Mouse (Mus musculus): ENCODE data around the gene Dnajc5. TPM values are rescaled to one million over a fixed set of nuclear protein-coding genes. Genes with fewer than 3 reads are reported as not detected.
A peak's percentile ranks its signal among the peaks of the same experiment; 100 is the strongest.

Dnajc5 gene
- total and polyA plus RNA-seq, 2 experiments from 2014 or later: 72.6 to 190 TPM

DNA sequence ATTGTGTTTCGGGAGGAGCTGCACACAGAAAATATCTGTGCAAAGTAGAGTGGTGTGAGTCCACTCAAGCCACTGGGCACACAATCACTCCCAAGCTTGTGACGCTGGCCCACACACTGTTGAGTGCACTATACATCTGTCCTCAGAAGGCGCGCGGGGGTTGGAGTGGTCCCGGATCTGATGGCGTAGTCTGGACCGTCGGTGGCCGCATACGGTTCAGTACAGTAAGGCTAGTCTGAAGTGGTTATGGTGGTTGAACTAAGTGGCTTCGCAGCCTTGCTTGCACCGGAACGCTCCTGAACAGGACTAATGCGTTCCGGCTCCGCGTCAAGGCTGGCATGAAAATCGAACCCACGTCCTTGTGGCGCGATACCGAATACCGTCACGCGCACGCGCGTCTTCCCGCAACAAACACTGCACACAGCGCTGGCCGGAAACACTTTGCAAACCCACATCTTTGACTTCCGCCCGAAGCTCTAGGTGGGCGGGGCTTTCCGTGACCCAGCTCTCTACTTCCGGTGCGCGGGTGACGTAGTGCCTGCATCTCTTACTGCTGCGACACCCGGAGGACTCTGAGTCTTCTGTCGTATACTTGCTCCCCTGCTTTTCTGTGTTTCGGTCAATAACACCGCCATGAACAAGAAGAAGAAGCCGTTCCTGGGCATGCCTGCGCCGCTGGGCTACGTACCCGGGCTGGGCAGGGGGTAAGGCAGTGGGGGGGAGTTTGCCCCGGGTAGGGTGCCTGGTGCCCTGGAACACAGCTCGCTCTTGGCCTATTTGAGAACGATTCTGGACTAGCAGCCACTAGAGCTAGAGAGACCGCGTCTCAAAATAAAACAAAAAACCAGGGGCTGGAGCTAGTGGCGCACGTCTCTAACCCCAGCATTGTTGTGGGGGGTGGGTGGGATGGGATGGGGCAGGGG lies 80.8 kb downstream of the Dnajc5 start:
- no peaks in the 10 kb centered on the region for H3K27me3 ChIP-seq (ENCODE audit: control insufficient read depth, insufficient read depth, low read length)
- WGBS: 1% methylated on average over 57 of the region's 57 CpGs
- H3K4me2 ChIP-seq (ENCODE audit: low read depth, low read length): peak overlapping the region; percentile 94
- TF ChIP-seq EP300 (IDR thresholded peaks at IDR 0.05; ENCODE audit: low read depth) (no peak), CTCF (IDR thresholded peaks at IDR 0.05; ENCODE audit: low read depth) (no peak)
- ATAC-seq (ENCODE audit: insufficient read depth, low read depth): peak; percentile 96
- no peaks in the 10 kb centered on the region for H3K9me3 ChIP-seq (replicated peaks; ENCODE audit: control insufficient read depth, low read length)
- peak overlapping the region; percentile 93 for H3K9ac ChIP-seq (replicated peaks; ENCODE audit: low read depth, low read length)
- peaks cover 23% of the 10 kb centered on the region for H3K4me1 ChIP-seq (ENCODE audit: control insufficient read depth, insufficient read depth)
- H3K36me3 ChIP-seq (replicated peaks; ENCODE audit: control insufficient read depth, insufficient read depth, low read length): no peaks in the 10 kb centered on the region
- H3K4me3 ChIP-seq (ENCODE audit: low read depth, low read length): peak overlapping the region; percentile 90
- H3K27ac ChIP-seq (ENCODE audit: low read depth): peak overlapping the region; percentile 85
- peak; percentile 97 for DNase-seq (ENCODE audit: low spot score)

DNA sequence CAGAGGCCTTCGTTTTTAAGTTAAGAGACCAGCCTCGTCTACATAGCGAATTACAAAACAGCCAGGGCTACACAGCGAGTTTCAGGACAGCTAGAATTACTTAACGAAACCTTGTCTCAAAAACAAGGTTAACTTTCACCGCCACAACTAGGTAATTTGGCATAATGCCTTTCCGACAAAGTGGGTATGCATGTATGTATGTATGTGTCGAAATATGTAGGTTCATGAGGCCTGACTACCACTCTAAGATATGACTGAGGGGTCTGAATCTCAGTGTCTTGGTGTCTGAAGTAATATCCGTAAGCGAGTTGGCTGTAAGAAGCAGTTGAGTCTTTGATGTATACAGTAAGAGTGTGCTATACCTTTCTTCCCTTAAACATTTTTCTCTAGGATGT lies 81.5 kb downstream of the Dnajc5 start:
- Histone ChIP-seq H3K4me2 (ENCODE audit: low read depth, low read length) (peak overlapping the region; percentile 94), H3K27me3 (ENCODE audit: control insufficient read depth, insufficient read depth, low read length) (no peaks in the 10 kb centered on the region), H3K9me3 (replicated peaks; ENCODE audit: control insufficient read depth, low read length) (no peaks in the 10 kb centered on the region), H3K4me3 (ENCODE audit: low read depth, low read length) (peak overlapping the region; percentile 90), H3K9ac (replicated peaks; ENCODE audit: low read depth, low read length) (peak overlapping the region; percentile 93), H3K4me1 (ENCODE audit: control insufficient read depth, insufficient read depth) (peaks cover 23% of the 10 kb centered on the region), H3K27ac (ENCODE audit: low read depth) (peak overlapping the region; percentile 85), H3K36me3 (replicated peaks; ENCODE audit: control insufficient read depth, insufficient read depth, low read length) (no peaks in the 10 kb centered on the region)
- ATAC-seq (ENCODE audit: insufficient read depth, low read depth): no peak
- 24% methylated on average over 10 of the region's 10 CpGs for WGBS
- TF ChIP-seq EP300 (IDR thresholded peaks at IDR 0.05; ENCODE audit: low read depth) (no peak), CTCF (IDR thresholded peaks at IDR 0.05; ENCODE audit: low read depth) (no peak)
- DNase-seq (ENCODE audit: low spot score): no peak

DNA sequence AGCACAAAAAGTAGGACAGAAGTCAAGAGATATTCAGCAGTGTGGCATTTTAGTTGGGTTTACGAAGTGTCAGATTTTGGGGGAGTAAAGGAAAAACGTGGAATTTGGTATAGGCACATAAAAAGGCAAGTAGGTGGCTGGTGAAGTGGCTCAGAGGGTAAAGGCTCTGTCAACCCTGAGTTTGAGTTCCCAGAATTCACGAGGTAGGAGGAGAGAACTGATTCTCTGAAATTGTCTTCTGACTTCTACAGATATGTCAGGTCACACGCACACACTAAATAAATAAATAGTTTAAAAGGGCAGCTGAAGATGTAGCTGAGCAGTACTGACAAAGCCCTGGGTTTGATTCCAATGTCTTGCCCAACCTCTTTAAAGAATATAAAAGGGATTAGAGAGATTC lies 82.1 kb downstream of the Dnajc5 start:
- 74% methylated on average over 4 of the region's 4 CpGs for WGBS
- Histone ChIP-seq H3K4me2 (ENCODE audit: low read depth, low read length) (peak overlapping the region; percentile 94; the same call in 1 of the 2 replicates), H3K27ac (ENCODE audit: low read depth) (no peak overlapping the region), H3K9ac (replicated peaks; ENCODE audit: low read depth, low read length) (no peak overlapping the region), H3K27me3 (ENCODE audit: control insufficient read depth, insufficient read depth, low read length) (no peaks in the 10 kb centered on the region), H3K4me1 (ENCODE audit: control insufficient read depth, insufficient read depth) (peaks cover 23% of the 10 kb centered on the region), H3K9me3 (replicated peaks; ENCODE audit: control insufficient read depth, low read length) (no peaks in the 10 kb centered on the region), H3K4me3 (ENCODE audit: low read depth, low read length) (no peak overlapping the region), H3K36me3 (replicated peaks; ENCODE audit: control insufficient read depth, insufficient read depth, low read length) (no peaks in the 10 kb centered on the region)
- ATAC-seq (ENCODE audit: insufficient read depth, low read depth) (no peak), DNase-seq (ENCODE audit: low spot score) (no peak)
- no peak for TF ChIP-seq CTCF (IDR thresholded peaks at IDR 0.05; ENCODE audit: low read depth)
- no peak for TF ChIP-seq EP300 (IDR thresholded peaks at IDR 0.05; ENCODE audit: low read depth)

Small RNA genes lying within 50 kb of the gene (microRNA-seq; reads per million reads assigned to microRNA genes)
- gene Mir7006: not detected

Other genes with a start within 250 kb of the Dnajc5 start
- gene Gmeb2, start 232.4 kb upstream of the Dnajc5 start, total RNA-seq (2014; rRNA removed; ENCODE audit: low replicate concordance): 13.4 and 13.5 TPM in 2 replicates
- gene Gmeb2, start 232.4 kb upstream of the Dnajc5 start, polyA plus RNA-seq (2015; fragmentation: Nextera tagmentation; extraction: Ambion mirVana): 4.5 and 4.6 TPM in 2 replicates
- gene Stmn3, start 206.0 kb upstream of the Dnajc5 start, total RNA-seq (2014; rRNA removed; ENCODE audit: low replicate concordance): 0.31 and 2.0 TPM in 2 replicates
- gene Stmn3, start 206.0 kb upstream of the Dnajc5 start, polyA plus RNA-seq (2015; fragmentation: Nextera tagmentation; extraction: Ambion mirVana): 0.16 and 0.78 TPM in 2 replicates
- 27.4 and 53.1 TPM in 2 replicates for gene Rtel1, start 200.7 kb upstream of the Dnajc5 start, total RNA-seq (2014; rRNA removed; ENCODE audit: low replicate concordance)
- 7.6 and 10.0 TPM in 2 replicates for gene Rtel1, start 200.7 kb upstream of the Dnajc5 start, polyA plus RNA-seq (2015; fragmentation: Nextera tagmentation; extraction: Ambion mirVana)
- 26.0 and 38.4 TPM in 2 replicates for gene Zgpat, start 155.6 kb upstream of the Dnajc5 start, total RNA-seq (2014; rRNA removed; ENCODE audit: low replicate concordance)
- gene Zgpat, start 155.6 kb upstream of the Dnajc5 start, polyA plus RNA-seq (2015; fragmentation: Nextera tagmentation; extraction: Ambion mirVana): 18.7 and 19.2 TPM in 2 replicates
- 11.4 and 17.9 TPM in 2 replicates for gene Arfrp1, start 155.1 kb upstream of the Dnajc5 start, total RNA-seq (2014; rRNA removed; ENCODE audit: low replicate concordance)
- gene Arfrp1, start 155.1 kb upstream of the Dnajc5 start, polyA plus RNA-seq (2015; fragmentation: Nextera tagmentation; extraction: Ambion mirVana): 54.8 and 59.4 TPM in 2 replicates
- 11.1 and 21.1 TPM in 2 replicates for gene Lime1, start 140.4 kb upstream of the Dnajc5 start, total RNA-seq (2014; rRNA removed; ENCODE audit: low replicate concordance)
- gene Lime1, start 140.4 kb upstream of the Dnajc5 start, polyA plus RNA-seq (2015; fragmentation: Nextera tagmentation; extraction: Ambion mirVana): 5.9 and 7.6 TPM in 2 replicates
- 13.3 and 18.4 TPM in 2 replicates for gene Zbtb46, start 61.1 kb upstream of the Dnajc5 start, total RNA-seq (2014; rRNA removed; ENCODE audit: low replicate concordance)
- 6.7 and 7.5 TPM in 2 replicates for gene Zbtb46, start 61.1 kb upstream of the Dnajc5 start, polyA plus RNA-seq (2015; fragmentation: Nextera tagmentation; extraction: Ambion mirVana)
- gene Abhd16b, start 27.3 kb upstream of the Dnajc5 start, total RNA-seq (2014; rRNA removed; ENCODE audit: low replicate concordance): not detected in 2 replicates
- 0.16 TPM in 1 of 2 replicates, not detected in the other for gene Abhd16b, start 27.3 kb upstream of the Dnajc5 start, polyA plus RNA-seq (2015; fragmentation: Nextera tagmentation; extraction: Ambion mirVana)
- 58.2 and 82.3 TPM in 2 replicates for gene Tpd52l2, start 23.3 kb upstream of the Dnajc5 start, total RNA-seq (2014; rRNA removed; ENCODE audit: low replicate concordance)
- 101 and 103 TPM in 2 replicates for gene Tpd52l2, start 23.3 kb upstream of the Dnajc5 start, polyA plus RNA-seq (2015; fragmentation: Nextera tagmentation; extraction: Ambion mirVana)
- gene Uckl1, start 64.4 kb downstream of the Dnajc5 start, total RNA-seq (2014; rRNA removed; ENCODE audit: low replicate concordance): 80.0 and 156 TPM in 2 replicates
- 59.3 and 61.5 TPM in 2 replicates for gene Uckl1, start 64.4 kb downstream of the Dnajc5 start, polyA plus RNA-seq (2015; fragmentation: Nextera tagmentation; extraction: Ambion mirVana)
- gene Prpf6, start 71.4 kb downstream of the Dnajc5 start, total RNA-seq (2014; rRNA removed; ENCODE audit: low replicate concordance): 18.5 and 23.4 TPM in 2 replicates
- gene Prpf6, start 71.4 kb downstream of the Dnajc5 start, polyA plus RNA-seq (2015; fragmentation: Nextera tagmentation; extraction: Ambion mirVana): 30.7 and 31.8 TPM in 2 replicates
- 14.5 and 17.6 TPM in 2 replicates for gene Zfp512b, start 72.3 kb downstream of the Dnajc5 start, total RNA-seq (2014; rRNA removed; ENCODE audit: low replicate concordance)
- 13.3 and 16.2 TPM in 2 replicates for gene Zfp512b, start 72.3 kb downstream of the Dnajc5 start, polyA plus RNA-seq (2015; fragmentation: Nextera tagmentation; extraction: Ambion mirVana)
- 3.6 and 8.0 TPM in 2 replicates for gene Samd10, start 78.7 kb downstream of the Dnajc5 start, total RNA-seq (2014; rRNA removed; ENCODE audit: low replicate concordance)
- 6.9 and 7.7 TPM in 2 replicates for gene Samd10, start 78.7 kb downstream of the Dnajc5 start, polyA plus RNA-seq (2015; fragmentation: Nextera tagmentation; extraction: Ambion mirVana)
- not detected in 2 replicates for gene Gm29797, start 136.5 kb downstream of the Dnajc5 start, total RNA-seq (2014; rRNA removed; ENCODE audit: low replicate concordance)
- not detected in 2 replicates for gene Gm29797, start 136.5 kb downstream of the Dnajc5 start, polyA plus RNA-seq (2015; fragmentation: Nextera tagmentation; extraction: Ambion mirVana)
- 31.8 and 69.4 TPM in 2 replicates for gene Sox18, start 151.2 kb downstream of the Dnajc5 start, total RNA-seq (2014; rRNA removed; ENCODE audit: low replicate concordance)
- gene Sox18, start 151.2 kb downstream of the Dnajc5 start, polyA plus RNA-seq (2015; fragmentation: Nextera tagmentation; extraction: Ambion mirVana): 53.1 and 54.5 TPM in 2 replicates
- 19.6 and 21.9 TPM in 2 replicates for gene Tcea2, start 159.8 kb downstream of the Dnajc5 start, total RNA-seq (2014; rRNA removed; ENCODE audit: low replicate concordance)
- gene Tcea2, start 159.8 kb downstream of the Dnajc5 start, polyA plus RNA-seq (2015; fragmentation: Nextera tagmentation; extraction: Ambion mirVana): 15.2 and 16.2 TPM in 2 replicates
- gene Rgs19, start 173.5 kb downstream of the Dnajc5 start, total RNA-seq (2014; rRNA removed; ENCODE audit: low replicate concordance): 12.4 and 72.1 TPM in 2 replicates
- gene Rgs19, start 173.5 kb downstream of the Dnajc5 start, polyA plus RNA-seq (2015; fragmentation: Nextera tagmentation; extraction: Ambion mirVana): 13.2 and 16.4 TPM in 2 replicates
- not detected in 2 replicates for gene Lkaaear1, start 178.0 kb downstream of the Dnajc5 start, total RNA-seq (2014; rRNA removed; ENCODE audit: low replicate concordance)
- gene Lkaaear1, start 178.0 kb downstream of the Dnajc5 start, polyA plus RNA-seq (2015; fragmentation: Nextera tagmentation; extraction: Ambion mirVana): not detected in 2 replicates
- gene Oprl1, start 194.5 kb downstream of the Dnajc5 start, total RNA-seq (2014; rRNA removed; ENCODE audit: low replicate concordance): 0.77 and 8.1 TPM in 2 replicates
- gene Oprl1, start 194.5 kb downstream of the Dnajc5 start, polyA plus RNA-seq (2015; fragmentation: Nextera tagmentation; extraction: Ambion mirVana): 0.19 and 0.36 TPM in 2 replicates
- gene Myt1, start 242.8 kb downstream of the Dnajc5 start, total RNA-seq (2014; rRNA removed; ENCODE audit: low replicate concordance): not detected in 2 replicates
- gene Myt1, start 242.8 kb downstream of the Dnajc5 start, polyA plus RNA-seq (2015; fragmentation: Nextera tagmentation; extraction: Ambion mirVana): not detected in 2 replicates

Measured in heart, postnatal 0 days (tissue).